Mouse (Mus musculus) inflammation-experienced regulatory T-cells, adult 6 months (primary cell): ENCODE data around the gene Sipa1l2. TPM values are rescaled to one million over a fixed set of nuclear protein-coding genes. Genes with fewer than 3 reads are reported as not detected.

ENCODE experiments used
- ATAC-seq: one replicate; pipeline ENCODE4 v1.8.0; 2017
- polyA plus RNA-seq, 3 experiments: library from polyadenylated mRNA; unstranded; fragments of 100-300 nt; shearing (Covaris generic); gene quantifications; one replicate each; pipeline ENCODE4 v1.2.1; 2017

Sipa1l2 gene
- polyA plus RNA-seq, 3 experiments from 2014 or later: 0.39 to 2.2 (median 2.0) TPM

GRCm38 (mm10) chr8:125391685-125392084 lies 177.9 kb downstream of the Sipa1l2 start:
- ATAC-seq: no peak

- ATAC-seq: peak; percentile 99
Measured at GRCm38 (mm10) chr8:125391271-125391670, 178.3 kb downstream of the Sipa1l2 start.

- ATAC-seq: no peak
Measured at GRCm38 (mm10) chr8:125390506-125390895, 179.1 kb downstream of the Sipa1l2 start.

- ATAC-seq: no peak
Measured at GRCm38 (mm10) chr8:125389756-125390505, 179.7 kb downstream of the Sipa1l2 start.

- ATAC-seq: no peak
Measured at GRCm38 (mm10) chr8:125389280-125389679, 180.3 kb downstream of the Sipa1l2 start.

- ATAC-seq: no peak
Measured at GRCm38 (mm10) chr8:125388404-125389180, 181.0 kb downstream of the Sipa1l2 start.

- ATAC-seq: no peak
Measured at GRCm38 (mm10) chr8:125385519-125386150, 184.0 kb downstream of the Sipa1l2 start.

GRCm38 (mm10) chr8:125384551-125385183 lies 184.9 kb downstream of the Sipa1l2 start:
- ATAC-seq: no peak

GRCm38 (mm10) chr8:125381674-125382073 lies 187.9 kb downstream of the Sipa1l2 start:
- no peak for ATAC-seq

- ATAC-seq: no peak
Measured at GRCm38 (mm10) chr8:125379939-125380338, 189.7 kb downstream of the Sipa1l2 start.

GRCm38 (mm10) chr8:125379156-125379555 lies 190.5 kb downstream of the Sipa1l2 start:
- ATAC-seq: no peak

GRCm38 (mm10) chr8:125377704-125378103 lies 191.9 kb downstream of the Sipa1l2 start:
- ATAC-seq: no peak

GRCm38 (mm10) chr8:125376448-125376845 lies 193.2 kb downstream of the Sipa1l2 start:
- no peak for ATAC-seq

GRCm38 (mm10) chr8:125375659-125376447 lies 193.8 kb downstream of the Sipa1l2 start:
- ATAC-seq: no peak

GRCm38 (mm10) chr8:125372596-125372995 lies 197.0 kb downstream of the Sipa1l2 start:
- ATAC-seq: no peak

- ATAC-seq: no peak
Measured at GRCm38 (mm10) chr8:125369491-125370236, 199.9 kb downstream of the Sipa1l2 start.

- no peak for ATAC-seq
Measured at GRCm38 (mm10) chr8:125368341-125369035, 201.1 kb downstream of the Sipa1l2 start.
